Mouse (Mus musculus) cerebellum, adult 2 months (tissue): ENCODE measurements around the gene Cd163. TPM values are rescaled to one million over a fixed set of nuclear protein-coding genes. Genes with fewer than 3 reads are reported as not detected.
A peak's percentile ranks its signal among the peaks of the same experiment; 100 is the strongest.
"Not testable (repeated sequence)": the region's sequence is repeated elsewhere in the genome, so short reads cannot be mapped to it uniquely, and the experiment has no call there.

Source experiments
- DNase-seq, 2 experiments: peaks; one replicate each; pipeline ENCODE4 v3.0.0; 2021
- H3K27ac ChIP-seq: fragments of 200-500 bp; 2 replicates; pipeline ENCODE4 v1.5.1; 2012; ENCODE audit warnings: low read length, control low read depth, inconsistent platforms; ENCODE audit not compliant: insufficient read depth
- H3K27me3 ChIP-seq: fragments of 200-500 bp; 2 replicates; pipeline ENCODE4 v1.6.1; 2012; ENCODE audit warnings: inconsistent platforms, mild to moderate bottlenecking, low read length, moderate library complexity; ENCODE audit not compliant: control insufficient read depth, insufficient read depth
- H3K4me1 ChIP-seq: fragments of 200-500 bp; 2 replicates; pipeline ENCODE4 v1.6.1; 2011; ENCODE audit warnings: low read length; ENCODE audit not compliant: control insufficient read depth, insufficient read depth
- H3K4me3 ChIP-seq: fragments of 200-500 bp; replicated peaks from 2 replicates; pipeline ENCODE3; 2011; ENCODE audit warnings: mild to moderate bottlenecking, low read depth, low read length, control low read depth; ENCODE audit not compliant: insufficient read depth
- CTCF ChIP-seq: fragments of 200-500 bp; IDR thresholded peaks from 2 replicates; pipeline ENCODE4 v1.5.1; 2011; ENCODE audit warnings: low read depth, mild to moderate bottlenecking, control low read depth, low read length, moderate library complexity, borderline replicate concordance; ENCODE audit not compliant: insufficient read depth
- POLR2A ChIP-seq: fragments of 200-500 bp; IDR thresholded peaks from 2 replicates; pipeline ENCODE4 v1.6.1; 2011; ENCODE audit warnings: low read length, control low read depth, borderline replicate concordance; ENCODE audit not compliant: insufficient read depth
- WGBS: fragments of 180-500 bp; shearing (Covaris S2); methylation state at CpG from one replicate; pipeline ENCODE4 v1.1.7; 2018; 5-methylcytosine and 5-hydroxymethylcytosine counted together
- polyA plus RNA-seq: library from polyadenylated mRNA; depleted of rRNA; stranded (reverse); fragments of >200 nt; gene quantifications from 2 replicates; pipeline ENCODE4 v1.2.3, GENCODE M21; 2012

The Cd163 gene
- polyA plus RNA-seq, 1 experiment, result 0.29 TPM

DNA sequence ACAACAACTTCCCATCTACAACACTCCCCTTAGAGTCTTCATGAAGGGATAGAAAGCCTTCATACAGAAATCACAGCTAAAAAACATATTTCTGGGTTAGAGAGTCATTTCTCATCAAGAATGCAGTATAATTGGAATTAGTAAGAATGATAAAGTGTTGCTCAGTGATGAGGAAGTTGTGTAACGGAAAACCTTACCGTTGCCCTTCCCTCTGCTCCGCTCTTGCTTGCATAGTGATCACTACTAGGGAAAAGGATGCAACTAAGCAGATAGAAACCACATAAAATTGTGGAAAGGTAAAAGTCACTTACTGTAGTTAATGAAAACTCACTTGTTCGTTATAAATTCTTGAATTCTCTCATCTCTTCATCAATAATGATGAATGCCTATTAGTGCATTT is 21.7 kb upstream of the Cd163 start:
- 93% methylated on average over 4 of the region's 4 CpGs for WGBS
- Histone ChIP-seq H3K4me1 (no peaks in the 10 kb centered on the region), H3K4me3 (no peak overlapping the region), H3K27me3 (no peaks in the 10 kb centered on the region), H3K27ac (no peak overlapping the region)
- no peak for TF ChIP-seq CTCF
- no peak for TF ChIP-seq POLR2A
- DNase-seq, result no peak

DNA sequence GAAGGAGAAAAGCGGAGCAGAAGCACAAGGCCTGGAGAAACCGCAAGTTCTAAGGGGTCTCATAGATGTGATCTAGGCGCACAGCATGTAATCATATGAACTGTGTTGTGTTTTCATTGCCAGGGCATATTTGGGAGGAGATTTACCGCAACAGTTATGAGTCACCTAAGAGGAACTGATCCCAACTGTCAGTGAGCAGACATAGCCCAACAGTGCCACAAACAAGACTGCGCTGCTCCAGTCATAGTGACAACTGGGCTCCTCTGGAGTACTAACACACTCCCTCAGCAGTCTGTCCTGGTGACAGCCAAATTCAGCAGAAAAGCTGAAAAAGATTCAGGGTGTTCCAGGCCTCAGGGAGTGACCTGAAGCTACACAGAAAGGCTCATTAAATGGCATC is 7.1 kb upstream of the Cd163 start:
- not testable (repeated sequence) for H3K27ac ChIP-seq, H3K4me1 ChIP-seq, DNase-seq, H3K4me3 ChIP-seq, H3K27me3 ChIP-seq
- WGBS, result 97% methylated on average over 5 of the region's 5 CpGs

DNA sequence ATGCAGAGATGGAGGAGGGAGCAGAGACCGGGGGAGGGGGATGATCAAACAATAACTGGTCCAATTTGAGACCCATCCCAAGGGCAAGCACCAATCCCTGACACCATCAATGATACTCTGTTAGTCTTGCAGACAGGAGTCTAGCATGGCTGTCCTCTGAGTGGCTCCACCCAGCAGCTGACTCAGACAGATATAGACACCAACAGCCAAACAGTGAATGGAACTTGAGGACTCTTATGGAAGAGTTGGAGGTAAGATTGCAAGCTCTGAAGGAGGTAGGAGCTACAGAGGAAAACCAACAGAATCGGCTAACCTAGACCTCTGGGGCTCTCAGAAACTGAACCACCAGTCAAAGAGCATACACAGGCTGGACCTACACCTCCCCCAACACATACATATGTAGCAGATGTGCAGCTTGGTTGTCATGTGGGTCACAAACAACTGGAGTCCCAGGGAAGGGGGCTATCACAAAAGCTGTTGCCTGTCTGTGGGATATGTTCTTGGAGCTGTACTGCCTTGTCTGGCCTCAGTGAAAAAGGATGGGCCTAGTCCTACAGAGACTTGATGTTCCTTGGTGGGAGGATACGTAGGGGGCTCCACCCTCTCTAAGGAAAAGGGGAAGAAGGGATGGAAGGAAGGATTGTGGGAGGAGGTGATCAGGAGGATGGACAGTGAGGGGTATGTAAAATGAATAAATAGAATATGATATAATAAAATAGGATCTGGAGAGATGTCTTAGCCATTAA is 2.8 kb upstream of the Cd163 start:
- no peak overlapping the region for H3K27ac ChIP-seq
- WGBS, result 74% methylated on average over 3 of the region's 3 CpGs
- no peak overlapping the region for H3K4me3 ChIP-seq
- H3K27me3 ChIP-seq, result no peaks in the 10 kb centered on the region
- no peak for DNase-seq
- H3K4me1 ChIP-seq, result no peaks in the 10 kb centered on the region
- no peak for TF ChIP-seq CTCF
- TF ChIP-seq POLR2A, result no peak

DNA sequence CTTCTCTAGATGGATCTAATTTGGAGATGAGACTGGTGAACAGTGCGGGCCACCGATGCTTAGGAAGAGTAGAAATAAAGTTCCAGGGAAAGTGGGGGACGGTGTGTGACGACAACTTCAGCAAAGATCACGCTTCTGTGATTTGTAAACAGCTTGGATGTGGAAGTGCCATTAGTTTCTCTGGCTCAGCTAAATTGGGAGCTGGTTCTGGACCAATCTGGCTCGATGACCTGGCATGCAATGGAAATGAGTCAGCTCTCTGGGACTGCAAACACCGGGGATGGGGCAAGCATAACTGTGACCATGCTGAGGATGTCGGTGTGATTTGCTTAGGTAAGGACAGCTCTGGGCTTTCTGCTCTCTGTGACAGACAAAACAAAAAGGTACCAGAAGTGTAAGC is 4.5 kb downstream of the Cd163 start:
- Histone ChIP-seq H3K27ac (no peak overlapping the region), H3K27me3 (no peaks in the 10 kb centered on the region), H3K4me1 (no peaks in the 10 kb centered on the region), H3K4me3 (no peak overlapping the region)
- peak; percentile 27 to 65 for DNase-seq
- 41% methylated on average over 8 of the region's 8 CpGs for WGBS
- TF ChIP-seq CTCF (no peak), POLR2A (no peak)

DNA sequence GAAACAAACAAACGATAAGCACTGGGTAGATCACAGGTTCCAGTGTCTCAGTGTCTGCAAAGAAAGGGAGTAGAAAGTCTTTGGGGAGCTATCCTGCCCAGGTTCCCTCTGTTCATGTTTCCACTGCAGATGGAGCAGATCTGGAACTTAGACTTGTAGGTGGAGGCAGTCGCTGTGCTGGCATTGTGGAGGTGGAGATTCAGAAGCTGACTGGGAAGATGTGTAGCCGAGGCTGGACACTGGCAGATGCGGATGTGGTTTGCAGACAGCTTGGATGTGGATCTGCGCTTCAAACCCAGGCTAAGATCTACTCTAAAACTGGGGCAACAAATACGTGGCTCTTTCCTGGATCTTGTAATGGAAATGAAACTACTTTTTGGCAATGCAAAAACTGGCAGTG is 7.8 kb downstream of the Cd163 start:
- Histone ChIP-seq H3K4me3 (no peak overlapping the region), H3K4me1 (no peaks in the 10 kb centered on the region), H3K27ac (no peak overlapping the region), H3K27me3 (no peaks in the 10 kb centered on the region)
- no peak for DNase-seq
- WGBS, result 82% methylated on average over 6 of the region's 6 CpGs
- no peak for TF ChIP-seq CTCF
- no peak for TF ChIP-seq POLR2A

DNA sequence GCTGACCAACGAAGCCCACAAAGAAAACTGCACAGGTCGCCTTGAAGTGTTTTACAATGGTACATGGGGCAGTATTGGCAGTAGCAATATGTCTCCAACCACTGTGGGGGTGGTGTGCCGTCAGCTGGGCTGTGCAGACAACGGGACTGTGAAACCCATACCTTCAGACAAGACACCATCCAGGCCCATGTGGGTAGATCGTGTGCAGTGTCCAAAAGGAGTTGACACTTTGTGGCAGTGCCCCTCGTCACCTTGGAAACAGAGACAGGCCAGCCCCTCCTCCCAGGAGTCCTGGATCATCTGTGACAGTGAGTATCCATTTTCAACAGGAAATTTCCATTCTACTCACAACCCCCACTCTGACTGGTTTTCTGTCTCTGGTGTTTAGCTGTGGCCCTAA is 15.9 kb downstream of the Cd163 start:
- Histone ChIP-seq H3K4me3 (peak overlapping the region; percentile 15), H3K27me3 (no peaks in the 10 kb centered on the region), H3K27ac (no peak overlapping the region), H3K4me1 (no peaks in the 10 kb centered on the region)
- DNase-seq, result peak in 1 of 2 experiments; percentile 9
- 40% methylated on average over 6 of the region's 6 CpGs for WGBS
- TF ChIP-seq CTCF, result no peak
- TF ChIP-seq POLR2A, result no peak

DNA sequence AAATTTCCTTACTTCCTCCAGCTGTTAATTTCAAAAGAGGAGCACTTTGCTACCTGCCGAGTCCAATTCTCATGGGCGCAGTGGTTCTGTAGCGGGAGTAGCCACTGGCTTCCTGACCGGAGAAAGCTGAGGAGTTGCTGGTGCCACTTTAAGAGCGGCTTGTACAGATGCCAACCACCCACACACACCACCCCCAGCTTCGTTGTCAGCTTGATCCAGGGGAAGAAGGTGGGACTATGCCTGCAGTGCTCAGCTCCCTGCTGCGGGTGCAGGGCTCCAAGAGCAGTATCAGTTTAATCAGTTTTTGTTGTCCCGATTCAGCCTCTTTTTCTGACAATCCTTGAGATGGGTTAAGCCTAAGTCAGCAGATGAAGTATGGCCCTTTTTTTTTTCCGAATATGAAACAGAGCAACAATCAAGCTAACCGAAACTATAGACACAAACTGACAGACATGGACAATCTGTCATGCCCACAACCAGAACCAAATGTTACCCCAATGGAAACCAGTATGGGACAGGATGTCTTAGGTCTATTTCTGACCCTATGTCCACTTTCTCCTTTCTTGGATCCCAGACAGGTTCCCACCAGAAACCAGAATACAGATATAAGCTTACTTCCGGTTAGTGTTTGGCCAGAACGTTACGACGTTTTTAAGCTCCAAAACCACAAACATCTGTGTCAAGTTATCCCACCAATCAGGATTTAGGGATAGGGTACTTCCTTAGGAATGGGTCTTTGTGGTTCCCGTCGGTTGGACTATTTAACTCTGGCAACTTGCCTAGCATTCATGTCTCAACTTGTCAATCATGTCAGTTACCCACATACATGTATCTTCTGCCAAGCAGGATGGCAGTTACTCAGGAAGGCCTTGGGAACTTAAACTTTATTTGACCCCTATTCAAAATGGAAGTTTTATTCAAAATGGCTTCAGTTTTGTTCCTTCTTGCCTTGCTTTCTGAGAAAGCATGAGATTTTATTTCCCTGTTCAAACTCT is 17.3 kb downstream of the Cd163 start:
- no peak for TF ChIP-seq POLR2A
- no peak for TF ChIP-seq CTCF
- H3K4me1 ChIP-seq, result no peaks in the 10 kb centered on the region
- no peak overlapping the region for H3K27ac ChIP-seq
- peak overlapping the region; percentile 53 for H3K4me3 ChIP-seq
- DNase-seq, result peak; percentile 23 to 34
- 30% methylated on average over 16 of the region's 16 CpGs for WGBS
- H3K27me3 ChIP-seq, result no peaks in the 10 kb centered on the region

DNA sequence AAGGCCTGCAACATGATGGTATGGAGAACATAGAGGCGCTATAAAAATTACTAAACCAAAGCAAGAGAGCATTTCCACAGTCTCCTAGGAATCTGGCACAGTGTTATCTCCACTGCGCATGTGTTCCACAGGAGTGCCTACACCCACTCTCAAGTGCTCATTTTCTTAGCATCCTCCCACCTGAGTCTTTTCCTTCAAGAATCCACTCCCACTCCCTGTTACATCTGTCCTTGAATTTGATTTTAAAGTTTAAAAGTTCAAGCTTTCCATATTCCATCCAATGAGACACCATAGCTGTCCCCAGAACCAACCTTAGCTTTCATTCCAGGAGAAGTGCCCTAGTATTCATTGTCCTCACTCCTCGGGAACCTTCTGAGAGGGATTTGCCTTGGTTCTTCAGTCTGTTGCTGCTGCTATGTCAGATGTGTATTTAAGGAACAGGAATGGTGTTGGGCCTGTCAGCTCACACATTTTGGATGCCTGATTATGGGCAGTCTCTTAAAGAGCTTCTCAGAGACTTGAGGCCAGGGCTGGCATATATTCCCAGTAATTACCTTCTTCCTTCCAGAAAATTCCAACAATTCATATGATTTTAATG is 24.0 kb downstream of the Cd163 start:
- H3K4me1 ChIP-seq, result no peaks in the 10 kb centered on the region
- H3K27ac ChIP-seq, result no peak overlapping the region
- TF ChIP-seq POLR2A (no peak), CTCF (no peak)
- H3K27me3 ChIP-seq, result no peaks in the 10 kb centered on the region
- no peak for DNase-seq
- H3K4me3 ChIP-seq, result no peak overlapping the region
- WGBS, result 98% methylated on average over 3 of the region's 3 CpGs
